Mouse (Mus musculus) urinary bladder, postnatal 14 days (tissue): ENCODE results near the gene Ear14.
"Not testable (repeated sequence)": the region's sequence is repeated elsewhere in the genome, so short reads cannot be mapped to it uniquely, and the experiment has no call there.

ENCODE experiments used
- DNase-seq: peaks from one replicate; pipeline ENCODE4 v3.0.0; 2021; ENCODE audit warnings: low spot score

Ear14 gene

DNA sequence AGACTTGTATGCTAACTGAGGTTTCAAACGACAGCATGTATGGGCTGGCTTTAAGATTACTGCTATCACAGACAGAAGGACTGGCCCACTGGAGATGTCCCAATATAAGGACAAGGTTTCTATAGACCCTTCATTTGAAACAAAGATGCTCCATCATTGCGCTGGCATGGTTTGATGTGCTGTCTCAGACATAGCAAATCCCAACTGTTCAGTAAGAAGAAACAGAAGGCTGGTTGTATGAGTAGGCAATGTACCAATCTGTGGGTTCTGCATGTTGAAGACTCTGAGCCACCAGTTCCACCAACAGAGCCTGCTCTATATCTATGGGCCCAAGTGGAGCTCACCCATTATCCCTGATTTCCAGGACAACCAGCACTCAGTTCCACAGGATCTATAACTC lies at the start of gene Ear14:
Ear14 (plus strand) TSS at position 277 of the 400 bp plus-strand sequence.
- no peak for DNase-seq

- no peak for DNase-seq
These were observed 47.0 kb upstream of the Ear14 start for GRCm38 (mm10) chr14:51156056-51156735.

DNA sequence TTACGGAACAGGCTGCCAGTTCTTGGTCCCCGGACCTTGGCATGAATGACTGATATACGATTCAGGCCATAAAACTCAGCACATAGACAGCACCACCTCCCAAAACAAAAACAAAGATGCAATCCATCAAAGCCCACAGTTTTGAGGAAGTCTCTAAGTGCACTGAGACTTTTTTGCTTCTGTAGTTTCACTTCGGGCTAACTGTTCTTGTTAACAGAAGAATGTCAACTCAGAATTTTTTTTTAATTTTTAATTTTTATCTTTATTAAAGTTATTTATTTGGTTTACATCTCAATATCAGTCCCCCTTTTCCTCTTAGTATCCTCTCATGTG lies 46.5 kb upstream of the Ear14 start:
- no peak for DNase-seq

- no peak for DNase-seq
These were observed 46.1 kb upstream of the Ear14 start for GRCm38 (mm10) chr14:51157072-51157471.

- DNase-seq: not testable (repeated sequence)
These were observed 41.2 kb upstream of the Ear14 start, which contains the start of gene Rnase2b for GRCm38 (mm10) chr14:51161976-51162375. TSS of gene Rnase2b (plus strand) at chr14:51162260.

DNA sequence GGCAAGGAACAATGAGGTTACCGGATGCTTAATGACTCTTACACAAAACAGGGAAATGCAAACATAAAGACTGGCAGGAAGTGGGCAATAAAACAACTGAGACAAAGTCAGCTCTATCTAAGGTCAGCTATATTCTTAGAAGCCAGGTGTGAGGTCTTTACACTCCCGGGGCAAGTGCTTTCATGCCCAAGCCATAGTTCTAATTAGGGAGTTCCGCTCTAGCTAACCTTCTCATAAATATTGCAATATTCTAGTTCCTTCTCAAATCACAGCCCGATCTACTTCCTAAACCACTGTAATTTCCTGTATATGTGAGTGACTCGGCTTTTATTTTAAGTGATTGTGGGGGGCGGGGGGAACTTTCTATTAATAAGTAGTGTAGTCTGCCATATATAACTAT lies 39.9 kb upstream of the Ear14 start:
- not testable (repeated sequence) for DNase-seq

DNA sequence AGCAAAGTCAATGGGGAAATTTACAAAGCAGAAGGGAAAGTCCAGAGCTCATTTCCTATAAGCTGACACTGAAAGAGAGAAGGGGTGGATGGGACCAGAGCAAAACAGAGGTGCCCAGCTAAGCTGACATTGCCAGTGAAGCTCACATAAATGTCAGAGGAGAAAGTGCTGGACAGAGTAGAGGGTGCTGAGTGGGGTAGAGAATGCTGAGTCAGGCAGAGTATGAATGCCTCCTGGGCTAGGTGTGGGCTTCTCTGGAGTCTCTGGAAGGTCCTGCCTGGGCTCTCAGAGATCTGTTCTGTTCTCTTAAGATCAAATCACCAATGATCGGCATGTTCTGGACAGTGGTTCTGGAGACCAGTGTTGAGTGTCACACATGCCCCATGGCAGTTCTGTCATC lies 37.8 kb upstream of the Ear14 start:
- DNase-seq: no peak

GRCm38 (mm10) chr14:51166068-51166467 lies 37.1 kb upstream of the Ear14 start:
- no peak for DNase-seq

DNA sequence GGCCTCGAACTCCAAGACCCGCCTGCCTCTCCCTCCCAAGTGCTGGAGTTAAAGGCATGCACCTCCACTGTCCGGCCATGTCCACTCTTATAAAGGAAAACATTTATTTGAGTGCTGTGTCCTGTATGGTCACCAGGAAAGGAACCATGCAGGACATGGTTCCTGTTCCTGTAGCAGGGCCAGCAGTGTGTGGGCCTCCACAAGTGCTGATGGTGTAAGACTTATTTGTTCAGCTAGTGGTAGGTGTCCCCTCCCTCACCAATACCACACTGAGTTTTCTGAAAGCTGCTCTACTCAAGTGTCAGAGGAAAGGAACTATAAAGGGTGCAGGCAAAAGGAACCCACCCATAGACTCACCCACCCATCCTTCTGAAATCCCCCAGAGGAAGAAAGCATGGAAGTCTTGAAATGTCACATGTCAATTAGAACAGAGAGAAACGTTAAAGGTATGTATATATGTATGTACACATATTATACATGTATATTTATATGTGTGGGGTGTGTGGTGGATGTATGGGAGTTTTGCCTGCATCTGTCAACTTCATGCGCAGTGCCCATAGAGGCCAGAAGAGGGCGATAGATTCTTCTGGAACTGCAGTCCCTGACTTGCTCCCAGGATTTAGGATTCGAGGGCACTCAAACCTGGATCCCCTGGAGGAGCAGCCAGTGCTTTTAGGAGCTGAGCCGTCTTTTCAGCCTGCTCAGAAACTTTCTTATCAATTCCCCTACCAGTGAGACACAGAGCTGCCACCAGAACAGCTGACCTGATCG lies 30.9 kb upstream of the Ear14 start:
- DNase-seq: peak; percentile 54

DNA sequence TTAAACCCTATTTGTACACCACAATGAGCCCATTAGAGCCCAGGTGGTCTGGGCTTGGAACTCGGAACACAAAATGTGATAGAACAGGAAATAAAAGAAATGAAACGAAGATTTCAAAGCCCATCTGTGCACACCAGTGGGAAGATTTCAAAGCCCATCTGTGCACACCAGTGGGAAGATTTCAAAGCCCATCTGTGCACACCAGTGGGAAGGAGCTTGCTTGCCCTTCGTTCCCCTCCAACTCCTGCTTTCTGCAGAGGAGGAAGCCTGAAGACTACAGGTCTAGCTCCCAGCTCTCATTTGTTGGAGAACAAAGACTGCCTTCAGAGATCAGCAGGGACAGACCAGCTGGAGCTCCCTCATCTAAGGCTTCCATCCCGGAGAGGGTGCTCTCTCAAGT lies 30.2 kb upstream of the Ear14 start:
- DNase-seq: not testable (repeated sequence)

DNA sequence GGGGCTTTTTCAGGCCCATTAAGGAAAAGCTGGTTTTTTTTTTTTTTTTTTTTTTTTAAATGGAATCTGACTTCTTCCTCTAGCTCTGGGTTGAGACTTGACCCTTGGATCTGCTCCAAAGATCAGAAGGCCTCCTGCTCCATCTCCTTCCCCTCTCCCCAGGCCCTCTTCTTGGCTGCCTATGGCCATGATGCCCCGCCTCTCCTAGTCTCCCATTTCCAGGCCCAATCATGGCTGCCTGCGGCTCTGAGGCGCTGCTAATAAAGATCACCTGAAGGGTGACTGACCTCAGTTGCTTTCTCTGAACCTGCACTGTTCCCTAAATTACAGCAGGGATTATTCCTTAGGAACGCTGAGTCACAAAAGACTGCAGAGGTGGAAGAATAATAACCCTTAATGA lies 29.3 kb upstream of the Ear14 start:
- DNase-seq: no peak

- not testable (repeated sequence) for DNase-seq
These were observed 22.1 kb upstream of the Ear14 start for GRCm38 (mm10) chr14:51181051-51181450.

DNA sequence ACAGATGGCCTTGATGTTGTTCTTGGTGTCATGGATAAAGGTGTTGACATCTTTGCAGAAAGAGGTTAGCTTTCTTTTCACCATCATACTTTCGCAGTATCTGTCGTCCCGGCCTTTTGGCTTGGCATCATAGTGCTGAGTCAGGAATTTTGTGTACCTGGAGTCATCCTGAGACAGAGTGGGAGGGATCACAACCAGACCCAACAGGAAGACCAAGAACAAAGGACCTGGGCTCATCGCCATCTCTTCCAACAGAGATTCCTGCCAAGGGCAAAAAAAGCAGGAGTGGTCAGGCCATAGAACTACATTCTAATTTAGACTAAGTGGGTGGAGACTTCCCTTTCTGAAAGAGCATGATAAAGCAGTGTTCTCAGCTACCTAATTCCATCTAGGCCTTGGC lies 7.5 kb upstream of the Ear14 start:
- DNase-seq: no peak

GRCm38 (mm10) chr14:51199098-51200023 lies 3.8 kb upstream of the Ear14 start, which contains the start of gene Ang2:
TSS of gene Ang2 (minus strand) at chr14:51199148.
- no peak for DNase-seq

GRCm38 (mm10) chr14:51200054-51200453 lies 3.1 kb upstream of the Ear14 start:
- no peak for DNase-seq

- no peak for DNase-seq
These were observed 2.7 kb upstream of the Ear14 start for GRCm38 (mm10) chr14:51200466-51200865.

- not testable (repeated sequence) for DNase-seq
These were observed 16.9 kb downstream of the Ear14 start for GRCm38 (mm10) chr14:51220075-51220474.

GRCm38 (mm10) chr14:51229657-51230056 lies 26.5 kb downstream of the Ear14 start:
- DNase-seq: not testable (repeated sequence)

DNA sequence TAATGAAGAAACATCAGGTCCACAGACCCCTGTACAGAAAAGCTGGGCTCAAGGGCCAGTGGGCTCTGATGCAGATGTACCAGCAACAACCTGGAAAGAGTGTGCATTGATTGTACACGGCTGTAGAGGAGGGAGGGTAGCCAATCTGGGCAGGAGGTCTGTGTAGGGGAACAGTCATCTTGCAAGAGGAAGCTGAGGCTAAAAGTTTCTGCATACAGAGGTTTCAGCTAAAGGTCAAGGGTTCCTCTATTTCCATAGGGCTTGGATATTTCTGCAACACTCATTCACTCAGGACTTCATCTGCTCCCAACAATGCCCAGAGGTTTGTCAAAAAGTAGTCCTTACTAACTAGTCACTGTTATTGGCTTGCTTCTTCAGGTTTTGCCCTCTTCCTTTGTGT lies 34.3 kb downstream of the Ear14 start:
- DNase-seq: not testable (repeated sequence)

- peak; percentile 54 for DNase-seq
These were observed 37.7 kb downstream of the Ear14 start for GRCm38 (mm10) chr14:51240899-51241298.

DNA sequence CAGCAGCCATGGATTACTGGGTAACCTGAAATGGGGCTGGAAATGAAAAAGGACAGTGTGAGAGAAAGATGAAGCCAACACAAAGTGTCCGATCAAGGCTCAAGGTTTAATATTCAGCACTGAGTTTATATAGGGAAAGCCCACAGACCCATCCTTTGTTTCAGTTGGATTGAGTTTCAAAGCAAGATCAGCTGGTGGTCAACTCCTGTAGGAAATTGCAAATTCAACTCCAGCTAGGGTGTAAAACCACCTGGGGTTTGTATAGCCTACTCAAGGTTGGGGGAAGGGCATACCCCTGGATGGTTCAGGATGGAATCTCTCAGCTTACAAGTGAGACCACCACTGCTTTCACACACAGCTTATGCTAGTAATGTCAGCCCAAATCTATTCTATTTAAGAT lies 44.5 kb downstream of the Ear14 start:
- DNase-seq: no peak

GRCm38 (mm10) chr14:51250348-51250747 lies 47.2 kb downstream of the Ear14 start:
- no peak for DNase-seq
